Comparison of ENCODE assay signal across 28 mouse cellular contexts in the genomic region with DNA sequence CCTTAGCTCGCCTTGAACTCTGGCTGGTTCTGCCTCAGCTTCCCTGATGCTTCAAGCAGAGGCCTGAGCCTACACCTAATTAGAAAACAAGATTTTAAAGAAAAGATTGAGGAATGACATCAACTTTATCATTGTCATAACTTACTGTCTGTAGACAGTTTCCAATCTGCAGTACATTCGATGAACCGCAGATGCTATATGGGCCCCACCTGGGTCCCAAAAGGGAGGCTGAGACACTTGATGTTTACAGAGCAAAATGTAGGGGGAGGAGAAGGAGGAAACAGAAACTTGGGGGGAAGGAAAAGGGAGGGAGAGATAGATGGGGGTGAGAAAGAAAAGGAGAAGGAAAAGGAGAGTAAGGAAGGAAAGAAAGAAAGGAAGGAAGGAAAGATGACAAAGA. TPM values are rescaled to one million over a fixed set of nuclear protein-coding genes. Genes with fewer than 3 reads are reported as not detected.
A peak's percentile ranks its signal among the peaks of the same experiment; 100 is the strongest.
DNase-seq lines count a peak whose midpoint lies in the region; ATAC-seq lines count a peak whose summit lies in the region.
"Had no signal": no experiment of that assay in that cellular context is flagged by ENCODE, and none has a peak within 500 bp of the region (broad histone marks: within the 10 kb centered on the region; RNA-seq: fewer than 3 reads in every experiment).

No protein-coding gene starts in this region.

- no peaks in the 10 kb centered on the region for H3K36me3 ChIP-seq in heart, embryonic 11.5 days (ENCODE audit: control insufficient read depth, insufficient read depth, low read length)
- no peaks in the 10 kb centered on the region for H3K36me3 ChIP-seq in heart, embryonic 16.5 days (ENCODE audit: control insufficient read depth, insufficient read depth)
- no peaks in the 10 kb centered on the region for H3K36me3 ChIP-seq in liver, embryonic 15.5 days (replicated peaks)
- H3K36me3 ChIP-seq: G1E; hindbrain, embryonic 12.5 days; intestine, embryonic 15.5 days had no signal

- H3K9ac ChIP-seq in heart, embryonic 11.5 days (ENCODE audit: low read depth, low read length), result peak overlapping the region; percentile 34; the same call in 1 of the 2 replicates
- H3K9ac ChIP-seq in heart, embryonic 16.5 days (ENCODE audit: low read length), result no peak overlapping the region
- H3K9ac ChIP-seq in liver, embryonic 15.5 days, result no peak overlapping the region
- H3K9ac ChIP-seq: forebrain, embryonic 13.5 days; hindbrain, embryonic 12.5 days; intestine, embryonic 15.5 days had no signal

- H3K4me2 ChIP-seq in heart, embryonic 11.5 days, result peak overlapping the region; percentile 34
- no peak overlapping the region for H3K4me2 ChIP-seq in heart, embryonic 16.5 days (ENCODE audit: low read depth, low read length)
- H3K4me2 ChIP-seq in liver, embryonic 15.5 days, result no peak overlapping the region
- H3K4me2 ChIP-seq: forebrain, embryonic 13.5 days; hindbrain, embryonic 12.5 days; intestine, embryonic 15.5 days had no signal

- H3K27me3 ChIP-seq in heart, embryonic 11.5 days (ENCODE audit: control insufficient read depth, insufficient read depth, low read length), result no peaks in the 10 kb centered on the region
- H3K27me3 ChIP-seq in heart, embryonic 16.5 days (ENCODE audit: control insufficient read depth, insufficient read depth, low read length), result no peaks in the 10 kb centered on the region
- no peaks in the 10 kb centered on the region for H3K27me3 ChIP-seq in liver, embryonic 15.5 days
- H3K27me3 ChIP-seq: forebrain, embryonic 13.5 days; hindbrain, embryonic 12.5 days; intestine, embryonic 15.5 days had no signal

- no peak for ATAC-seq in heart, embryonic 11.5 days (replicated peaks; ENCODE audit: insufficient number of reproducible peaks, low FRiP score, low TSS enrichment)
- ATAC-seq in heart, embryonic 16.5 days (replicated peaks; ENCODE audit: extremely low read depth, insufficient read depth, low FRiP score), result no peak
- ATAC-seq in liver, embryonic 15.5 days (ENCODE audit: insufficient read depth), result no peak
- ATAC-seq: forebrain, embryonic 13.5 days; hindbrain, postnatal 0 days; intestine, embryonic 15.5 days had no signal

- no peak overlapping the region for H3K4me3 ChIP-seq in heart, embryonic 11.5 days (ENCODE audit: low read depth, low read length)
- no peak overlapping the region for H3K4me3 ChIP-seq in heart, embryonic 16.5 days (ENCODE audit: low read length)
- H3K4me3 ChIP-seq in liver, embryonic 15.5 days (replicated peaks), result no peak overlapping the region
- H3K4me3 ChIP-seq: forebrain, embryonic 13.5 days; hindbrain, embryonic 12.5 days; intestine, embryonic 15.5 days had no signal

- H3K4me1 ChIP-seq in heart, embryonic 11.5 days (ENCODE audit: control insufficient read depth, insufficient read depth, low read length), result peaks cover 9% of the 10 kb centered on the region
- peaks cover 5% of the 10 kb centered on the region for H3K4me1 ChIP-seq in heart, embryonic 16.5 days (ENCODE audit: control insufficient read depth, insufficient read depth, low read length)
- H3K4me1 ChIP-seq in liver, embryonic 15.5 days (replicated peaks), result peaks cover 54% of the 10 kb centered on the region
- H3K4me1 ChIP-seq: hindbrain, embryonic 12.5 days; intestine, embryonic 15.5 days had no signal

- 84% methylated on average over 3 of the region's 3 CpGs for WGBS in heart, embryonic 11.5 days (ENCODE audit: insufficient replicate concordance)
- 76% methylated on average over 3 of the region's 3 CpGs for WGBS in heart, embryonic 16.5 days
- 80% methylated on average over 3 of the region's 3 CpGs for WGBS in liver, embryonic 15.5 days (ENCODE audit: insufficient replicate concordance)

- no peak for DNase-seq in heart, postnatal 4 days
- DNase-seq in heart, adult 18-20 months, result no peak
- peak; percentile 66 for DNase-seq in thymus, postnatal 14 days
- no peak for DNase-seq in kidney, adult 18-20 months
- DNase-seq in urinary bladder, postnatal 4 days (ENCODE audit: low spot score in 2 of 2), result no peak
- DNase-seq: adrenal gland, adult 8-10 months; cerebellum, adult 11 months; cerebellum, adult 9-10 months; cerebellum, postnatal 36 days; gastrocnemius, postnatal 14 days; heart, adult 11 months; kidney, adult 8-10 months; layer of hippocampus, postnatal 36 days; left cerebral cortex, postnatal 4 days; lung, adult 2 months; lung, postnatal 10 days; midbrain, embryonic 14.5 days had no signal

- peak overlapping the region; percentile 59 for H3K27ac ChIP-seq in heart, embryonic 11.5 days (ENCODE audit: low read depth, low read length)
- H3K27ac ChIP-seq in heart, embryonic 16.5 days (ENCODE audit: low read length), result peak overlapping the region; percentile 13; the same call in 1 of the 2 replicates
- peak overlapping the region; percentile 97 for H3K27ac ChIP-seq in liver, embryonic 15.5 days (replicated peaks)
- H3K27ac ChIP-seq: forebrain, embryonic 13.5 days; hindbrain, embryonic 12.5 days; hindbrain, postnatal 0 days; intestine, embryonic 15.5 days; kidney, postnatal 0 days; macrophage had no signal

- H3K9me3 ChIP-seq in heart, embryonic 11.5 days (replicated peaks; ENCODE audit: control insufficient read depth, low read length), result no peaks in the 10 kb centered on the region
- no peaks in the 10 kb centered on the region for H3K9me3 ChIP-seq in heart, embryonic 16.5 days (replicated peaks; ENCODE audit: control insufficient read depth, low read length)
- H3K9me3 ChIP-seq in liver, embryonic 15.5 days (replicated peaks), result no peaks in the 10 kb centered on the region
- H3K9me3 ChIP-seq: forebrain, embryonic 13.5 days; G1E; hindbrain, embryonic 12.5 days; intestine, embryonic 15.5 days had no signal

RNA-seq across cellular contexts. Expression of a gene that starts 5.4 kb away (rescaled TPM):
- polyA plus RNA-seq in heart, embryonic 11.5 days (2014; fragmentation: Nextera tagmentation; extraction: Ambion mirVana), result 19.9 TPM in 2 replicates
- total RNA-seq in heart, postnatal 4 days (2021), result 10 to 100 TPM; 21.7 to 23.1 TPM
- polyA plus RNA-seq in heart, embryonic 16.5 days (2015; fragmentation: Nextera tagmentation; extraction: Ambion mirVana), result 19.4 and 21.0 TPM in 2 replicates
- 10 to 100 TPM; 16.9 to 23.0 TPM for total RNA-seq in heart, adult 18-20 months (2021)
- 35.3 and 35.6 TPM in 2 replicates for polyA plus RNA-seq in liver, embryonic 15.5 days (2015; fragmentation: Nextera tagmentation; extraction: Ambion mirVana)

RNA-seq across cellular contexts. Expression of a gene that starts 44.5 kb away (rescaled TPM):
- polyA plus RNA-seq in heart, embryonic 11.5 days (2014; fragmentation: Nextera tagmentation; extraction: Ambion mirVana), result 0.23 TPM in 2 replicates
- not detected for total RNA-seq in heart, postnatal 4 days (2021)
- 0.20 and 0.21 TPM in 2 replicates for polyA plus RNA-seq in heart, embryonic 16.5 days (2015; fragmentation: Nextera tagmentation; extraction: Ambion mirVana)
- total RNA-seq in heart, adult 18-20 months (2021), result 1 to 10 TPM in 1 of 2 experiments, under 1 TPM in 1; 0.87 to 1.5 TPM
- polyA plus RNA-seq in liver, embryonic 15.5 days (2015; fragmentation: Nextera tagmentation; extraction: Ambion mirVana), result 0.07 TPM in 1 of 2 replicates, not detected in the other
- polyA plus RNA-seq: forebrain, embryonic 13.5 days; G1E; midbrain, embryonic 14.5 days had no signal

RNA-seq across cellular contexts. Expression of a gene that starts 48.8 kb away (rescaled TPM):
- 3.9 and 5.6 TPM in 2 replicates for polyA plus RNA-seq in heart, embryonic 11.5 days (2014; fragmentation: Nextera tagmentation; extraction: Ambion mirVana)
- total RNA-seq in heart, postnatal 4 days (2021), result 1 to 10 TPM; 1.8 to 2.2 TPM
- polyA plus RNA-seq in heart, embryonic 16.5 days (2015; fragmentation: Nextera tagmentation; extraction: Ambion mirVana), result 6.2 and 6.3 TPM in 2 replicates
- total RNA-seq in heart, adult 18-20 months (2021), result 1 to 10 TPM; 2.2 to 2.6 TPM
- 3.6 and 4.6 TPM in 2 replicates for polyA plus RNA-seq in liver, embryonic 15.5 days (2015; fragmentation: Nextera tagmentation; extraction: Ambion mirVana)

RNA-seq across cellular contexts. Expression of a gene that starts 51.4 kb away (rescaled TPM):
- 0.47 and 1.0 TPM in 2 replicates for polyA plus RNA-seq in heart, embryonic 11.5 days (2014; fragmentation: Nextera tagmentation; extraction: Ambion mirVana)
- 1 to 10 TPM; 3.1 to 3.3 TPM for total RNA-seq in heart, postnatal 4 days (2021)
- polyA plus RNA-seq in heart, embryonic 16.5 days (2015; fragmentation: Nextera tagmentation; extraction: Ambion mirVana), result 1.6 and 1.9 TPM in 2 replicates
- total RNA-seq in heart, adult 18-20 months (2021), result 1 to 10 TPM in 1 of 2 experiments, under 1 TPM in 1; 0.79 to 1.1 TPM
- polyA plus RNA-seq in liver, embryonic 15.5 days (2015; fragmentation: Nextera tagmentation; extraction: Ambion mirVana), result 0.21 and 0.39 TPM in 2 replicates
- total RNA-seq: megakaryocyte-erythroid progenitor cell, adult 5-6 weeks had no signal

RNA-seq across cellular contexts. Expression of a gene that starts 55.6 kb away (rescaled TPM):
- polyA plus RNA-seq in heart, embryonic 11.5 days (2014; fragmentation: Nextera tagmentation; extraction: Ambion mirVana), result 139 and 147 TPM in 2 replicates
- 100 to 1,000 TPM; 230 to 231 TPM for total RNA-seq in heart, postnatal 4 days (2021)
- 164 and 189 TPM in 2 replicates for polyA plus RNA-seq in heart, embryonic 16.5 days (2015; fragmentation: Nextera tagmentation; extraction: Ambion mirVana)
- total RNA-seq in heart, adult 18-20 months (2021), result 100 to 1,000 TPM; 240 to 253 TPM
- 68.8 and 75.1 TPM in 2 replicates for polyA plus RNA-seq in liver, embryonic 15.5 days (2015; fragmentation: Nextera tagmentation; extraction: Ambion mirVana)

Comparison
In these comparisons a context has a peak if more than half of its experiments do, and no peak if none do; other contexts are left out.
1. H3K27ac ChIP-seq: peak in every context shown above with its lines; median percentile 97 in liver, embryonic 15.5 days; 59 in heart, embryonic 11.5 days; 13 in heart, embryonic 16.5 days.